Mouse (Mus musculus) CH12.LX (cell line): ENCODE measurements around the gene Nbeal1. TPM values are rescaled to one million over a fixed set of nuclear protein-coding genes. Genes with fewer than 3 reads are reported as not detected.

Experiments used
- DNase-seq: peaks from one replicate; pipeline ENCODE4 v3.0.0-alpha.2; 2013; ENCODE audit errors: extremely low read depth
- H3K27ac ChIP-seq: 2 replicates; pipeline ENCODE4 v1.5.1; 2012; ENCODE audit warnings: low read depth, mild to moderate bottlenecking, control low read depth, moderate library complexity; ENCODE audit not compliant: insufficient read depth
- H3K27me3 ChIP-seq: replicated peaks from 2 replicates; pipeline ENCODE3; 2012; ENCODE audit warnings: inconsistent platforms
- H3K36me3 ChIP-seq, 2 experiments: replicated peaks in 1 of 2; 2 replicates each; pipeline versions ENCODE3 to v1.6.1; 2012; ENCODE audit warnings: inconsistent platforms in 1 of 2, low read length in 1 of 2, mild to moderate bottlenecking in 1 of 2, mixed read lengths in 1 of 2, moderate library complexity in 1 of 2; ENCODE audit not compliant: control insufficient read depth in 1 of 2, insufficient read depth in 1 of 2
- H3K4me1 ChIP-seq, 2 experiments: 2 replicates each; pipeline ENCODE4 v1.6.1; 2012; ENCODE audit warnings: inconsistent platforms in 1 of 2, moderate library complexity in 1 of 2; ENCODE audit not compliant: insufficient read depth in 2 of 2, control insufficient read depth in 1 of 2
- H3K4me2 ChIP-seq: 2 replicates; pipeline ENCODE4 v1.6.1; 2012; ENCODE audit warnings: low read depth, mild to moderate bottlenecking, control low read depth; ENCODE audit not compliant: poor library complexity, insufficient read depth, severe bottlenecking
- H3K4me3 ChIP-seq, 3 experiments: fragments of 150-350 bp in 1 of 3; sonication (generic) in 1 of 3; replicated peaks in 1 of 3; 2 replicates each; pipeline versions ENCODE3 to v1.5.1; 2011 to 2012; ENCODE audit warnings: low read depth in 2 of 3, low read length in 2 of 3, mild to moderate bottlenecking in 2 of 3, moderate library complexity in 2 of 3, control low read depth in 1 of 3, improper control_type of control experiment in 1 of 3, inconsistent platforms in 1 of 3, mixed read lengths in 1 of 3; ENCODE audit not compliant: poor library complexity in 1 of 3
- H3K79me2 ChIP-seq: replicated peaks from 2 replicates; pipeline ENCODE4 v1.6.1; 2012; ENCODE audit warnings: mild to moderate bottlenecking, moderate library complexity; ENCODE audit not compliant: control insufficient read depth, poor library complexity, insufficient read depth, severe bottlenecking; ENCODE audit errors: extremely low read depth
- H3K9ac ChIP-seq: 2 replicates; pipeline ENCODE4 v1.6.1; 2012; ENCODE audit warnings: low read depth, mild to moderate bottlenecking, control low read depth, moderate library complexity; ENCODE audit not compliant: insufficient read depth
- H3K9me3 ChIP-seq: replicated peaks from 2 replicates; pipeline ENCODE3; 2012; ENCODE audit warnings: low read length, inconsistent platforms, mixed read lengths
- CHD2 ChIP-seq: IDR thresholded peaks from 2 replicates; pipeline ENCODE4 v1.6.1; 2011; ENCODE audit warnings: low read length, improper control_type of control experiment
- CTCF ChIP-seq, 2 experiments: IDR thresholded peaks in 1 of 2; conservative IDR thresholded peaks in 1 of 2; 2 replicates each; pipeline ENCODE4 v1.5.1; 2011 to 2012; ENCODE audit warnings: low read depth in 2 of 2, low read length in 2 of 2, improper control_type of control experiment in 1 of 2, inconsistent platforms in 1 of 2, mild to moderate bottlenecking in 1 of 2, moderate library complexity in 1 of 2
- E2F4 ChIP-seq: IDR thresholded peaks from 2 replicates; pipeline ENCODE4 v1.6.1; 2011; ENCODE audit warnings: low read depth, low read length, improper control_type of control experiment; ENCODE audit not compliant: insufficient replicate concordance
- ELF1 ChIP-seq: IDR thresholded peaks from 2 replicates; pipeline ENCODE4 v1.6.1; 2014; ENCODE audit warnings: low read depth, mild to moderate bottlenecking, inconsistent platforms, low read length, improper control_type of control experiment
- EP300 ChIP-seq: IDR thresholded peaks from 2 replicates; pipeline ENCODE4 v1.6.1; 2011; ENCODE audit warnings: low read length, improper control_type of control experiment
- ETS1 ChIP-seq: conservative IDR thresholded peaks from 2 replicates; pipeline ENCODE4 v1.6.1; 2012; ENCODE audit warnings: low read depth, mild to moderate bottlenecking, inconsistent platforms, low read length, improper control_type of control experiment, moderate library complexity
- GABPA ChIP-seq: IDR thresholded peaks from 2 replicates; pipeline ENCODE4 v1.6.1; 2012; ENCODE audit warnings: low read depth, low read length, improper control_type of control experiment, inconsistent platforms; ENCODE audit not compliant: insufficient replicate concordance
- HCFC1 ChIP-seq: IDR thresholded peaks from 2 replicates; pipeline ENCODE4 v1.6.1; 2012; ENCODE audit warnings: low read depth, mild to moderate bottlenecking, inconsistent platforms, low read length, improper control_type of control experiment
- IRF4 ChIP-seq: IDR thresholded peaks from 2 replicates; pipeline ENCODE4 v1.6.1; 2014; ENCODE audit warnings: low read depth, mild to moderate bottlenecking, inconsistent platforms, low read length, improper control_type of control experiment
- JUN ChIP-seq: IDR thresholded peaks from 2 replicates; pipeline ENCODE4 v1.6.1; 2011; ENCODE audit warnings: low read depth, mild to moderate bottlenecking, low read length, improper control_type of control experiment, moderate library complexity; ENCODE audit not compliant: insufficient read depth
- JUND ChIP-seq: conservative IDR thresholded peaks from 2 replicates; pipeline ENCODE4 v1.6.1; 2011; ENCODE audit warnings: low read depth, low read length, improper control_type of control experiment
- KAT2A ChIP-seq: IDR thresholded peaks from 2 replicates; pipeline ENCODE4 v1.6.1; 2012; ENCODE audit warnings: low read length, improper control_type of control experiment, inconsistent platforms; ENCODE audit not compliant: insufficient replicate concordance
- MAFK ChIP-seq: IDR thresholded peaks from 2 replicates; pipeline ENCODE4 v1.6.1; 2011; ENCODE audit warnings: low read length, improper control_type of control experiment; ENCODE audit not compliant: insufficient replicate concordance
- MAX ChIP-seq: IDR thresholded peaks from 2 replicates; pipeline ENCODE4 v1.6.1; 2011; ENCODE audit warnings: low read length, improper control_type of control experiment
- MEF2A ChIP-seq: IDR thresholded peaks from 2 replicates; pipeline ENCODE4 v1.6.1; 2014; ENCODE audit warnings: low read depth, mild to moderate bottlenecking, inconsistent platforms, low read length, improper control_type of control experiment, borderline replicate concordance
- MXI1 ChIP-seq: IDR thresholded peaks from 2 replicates; pipeline ENCODE4 v1.6.1; 2011; ENCODE audit warnings: mild to moderate bottlenecking, low read depth, low read length, improper control_type of control experiment
- MYC ChIP-seq: IDR thresholded peaks from 2 replicates; pipeline ENCODE4 v1.6.1; 2011; ENCODE audit warnings: low read depth, mild to moderate bottlenecking, improper control_type of control experiment, low read length
- PAX5 ChIP-seq: IDR thresholded peaks from 2 replicates; pipeline ENCODE4 v1.6.1; 2012; ENCODE audit warnings: low read length, inconsistent platforms, mixed read lengths
- POLR2AphosphoS2 ChIP-seq: IDR thresholded peaks from 2 replicates; pipeline ENCODE4 v1.6.1; 2011; ENCODE audit warnings: low read depth, low read length, improper control_type of control experiment
- RCOR1 ChIP-seq: conservative IDR thresholded peaks from 2 replicates; pipeline ENCODE4 v1.6.1; 2012; ENCODE audit warnings: low read depth, mild to moderate bottlenecking, inconsistent platforms, low read length, improper control_type of control experiment
- SIN3A ChIP-seq: IDR thresholded peaks from 2 replicates; pipeline ENCODE4 v1.6.1; 2012; ENCODE audit warnings: low read length, improper control_type of control experiment, inconsistent platforms
- SMC3 ChIP-seq: IDR thresholded peaks from 2 replicates; pipeline ENCODE4 v1.6.1; 2011; ENCODE audit warnings: low read depth, low read length, improper control_type of control experiment
- TCF12 ChIP-seq: IDR thresholded peaks from 2 replicates; pipeline ENCODE4 v1.6.1; 2014; ENCODE audit warnings: low read depth, mild to moderate bottlenecking, inconsistent platforms, low read length, improper control_type of control experiment
- USF1 ChIP-seq: IDR thresholded peaks from 2 replicates; pipeline ENCODE4 v1.6.1; 2014; ENCODE audit warnings: low read depth, mild to moderate bottlenecking, inconsistent platforms, low read length, improper control_type of control experiment
- ZC3H11A ChIP-seq: IDR thresholded peaks from 2 replicates; pipeline ENCODE4 v1.6.1; 2012; ENCODE audit warnings: low read depth, mild to moderate bottlenecking, inconsistent platforms, low read length, improper control_type of control experiment
- ZMIZ1 ChIP-seq: IDR thresholded peaks from 2 replicates; pipeline ENCODE4 v1.6.1; 2012; ENCODE audit warnings: low read depth, mild to moderate bottlenecking, inconsistent platforms, low read length, improper control_type of control experiment
- ZNF384 ChIP-seq: IDR thresholded peaks from 2 replicates; pipeline ENCODE4 v1.6.1; 2012; ENCODE audit warnings: low read depth, low read length, improper control_type of control experiment, inconsistent platforms
- dilution Hi-C: fragments of 300-500 bp; cut with MboI; formaldehyde crosslinking; loops from 2 replicates; pipeline ENCODE4 v1.14.3; 2020; ENCODE audit warnings: low sequenced_read_pairs; ENCODE audit not compliant: extremely low pct_unique_long_range_greater_than_20kb, extremely low pct_ligation_motif_present
- in situ Hi-C: fragments of 300-500 bp; cut with MboI; formaldehyde crosslinking; loops from 3 replicates; pipeline ENCODE4 v1.14.3; 2019; ENCODE audit warnings: low sequenced_read_pairs, low pct_ligation_motif_present, low pct_unique_long_range_greater_than_20kb, mixed read lengths
- polyA plus RNA-seq: library from polyadenylated mRNA; unstranded; fragments of >175 nt; gene quantifications from 2 replicates; pipeline ENCODE4 v1.2.1, GENCODE M21; 2012; ENCODE audit warnings: low read depth; ENCODE audit not compliant: insufficient read length
- total RNA-seq, 2 experiments: library from RNA; depleted of rRNA; stranded (reverse); fragments of 300-350 nt in 1 of 2; fragments of >200 nt in 1 of 2; gene quantifications; 2 replicates each; pipeline ENCODE4 v1.2.3; 2012 to 2014

Nbeal1 gene
- total and polyA plus RNA-seq, 3 experiments, result 0.47 to 2.5 (median 0.50) TPM

DNA sequence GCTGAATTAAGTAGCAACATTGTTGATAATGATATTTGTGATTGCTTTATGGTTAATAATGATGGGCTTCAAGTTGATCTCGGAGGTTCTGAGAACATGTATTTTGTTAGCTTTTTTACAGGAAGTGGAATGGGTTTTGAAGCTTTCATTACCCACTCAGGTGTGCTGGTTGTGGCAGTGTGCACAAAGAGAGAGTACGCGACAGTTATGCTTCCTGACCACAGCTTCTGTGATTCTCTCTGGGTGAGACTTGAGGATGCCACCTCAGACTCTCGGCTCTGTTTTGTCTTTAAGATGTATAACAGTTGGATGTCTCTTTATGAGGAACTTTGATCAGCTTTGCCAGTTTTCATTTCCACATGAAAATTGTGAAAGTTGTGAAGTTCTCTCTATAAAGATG is 55.9 kb downstream of the Nbeal1 start:
- Histone ChIP-seq H3K27ac (no peak overlapping the region), H3K4me3 (no peak overlapping the region), H3K9me3 (no peaks in the 10 kb centered on the region), H3K79me2 (no peaks in the 10 kb centered on the region), H3K27me3 (no peaks in the 10 kb centered on the region), H3K4me2 (no peak overlapping the region), H3K36me3 (no peaks in the 10 kb centered on the region), H3K9ac (no peak overlapping the region), H3K4me1 (peaks cover 0 to 2% of the 10 kb centered on the region in 2 experiments; a peak in 1 of 4 replicates)
- dilution Hi-C loops, result no loop called here
- in situ Hi-C loops, result no loop called here
- TF ChIP-seq USF1 (no peak), MAFK (no peak), GABPA (no peak), MYC (no peak), RCOR1 (no peak), POLR2AphosphoS2 (no peak), SMC3 (no peak), MAX (no peak), HCFC1 (no peak), CTCF (conservative IDR thresholded peaks at IDR 0.05 in 1 of 2, IDR thresholded peaks at IDR 0.05 in 1 of 2; ENCODE audit: low read depth in 2 of 2, low read length in 2 of 2) (no peak), ZC3H11A (no peak), ETS1 (no peak), PAX5 (no peak), MXI1 (no peak), ZMIZ1 (no peak)
- no peak for DNase-seq

DNA sequence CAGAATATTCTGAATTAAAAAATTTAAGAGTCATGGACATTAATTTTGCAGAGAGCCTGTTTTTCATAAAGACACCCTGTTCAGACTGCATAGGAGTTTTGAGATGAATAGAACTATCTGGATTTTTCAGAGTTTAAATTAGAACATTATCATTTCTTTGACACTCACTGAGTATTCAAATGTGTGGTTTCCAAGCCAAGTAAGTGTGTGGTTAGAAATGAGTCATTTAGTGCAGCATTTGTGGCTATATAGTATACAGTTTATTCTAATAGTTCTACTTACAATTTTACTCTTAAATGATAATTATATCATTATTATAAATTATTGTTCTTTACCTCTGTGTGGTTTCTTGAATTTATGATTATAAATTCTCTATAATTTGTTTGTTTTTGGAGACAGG is 60.0 kb downstream of the Nbeal1 start:
- H3K4me2 ChIP-seq, result no peak overlapping the region
- H3K36me3 ChIP-seq, result no peaks in the 10 kb centered on the region
- no peaks in the 10 kb centered on the region for H3K27me3 ChIP-seq
- no peak overlapping the region for H3K9ac ChIP-seq
- in situ Hi-C loops, result no loop called here
- dilution Hi-C loops, result no loop called here
- H3K4me1 ChIP-seq, result peaks cover 0 to 2% of the 10 kb centered on the region in 2 experiments; a peak in 1 of 4 replicates
- H3K79me2 ChIP-seq, result no peaks in the 10 kb centered on the region
- no peak overlapping the region for H3K27ac ChIP-seq
- no peak overlapping the region for H3K4me3 ChIP-seq
- H3K9me3 ChIP-seq, result no peaks in the 10 kb centered on the region
- peak; percentile 70 for DNase-seq
- TF ChIP-seq IRF4 (peak; percentile 92), ETS1 (peak; percentile 46; the same call in 1 of the 2 replicates), KAT2A (no peak), MEF2A (peak; percentile 60; the same call in 1 of the 2 replicates), CHD2 (no peak), POLR2AphosphoS2 (no peak), SIN3A (no peak), MAFK (peak; percentile 82), EP300 (peak; percentile 92), JUN (peak; percentile 93), JUND (peak; percentile 98), RCOR1 (peak; percentile 44; the same call in 1 of the 2 replicates), ZNF384 (no peak), TCF12 (no peak), E2F4 (no peak), ELF1 (no peak)
